Mouse (Mus musculus) brain, embryonic 14.5 days (tissue): ENCODE data around the gene Prrc2c.

Experiments used
- CTCF ChIP-seq: fragments of 200-500 bp; IDR thresholded peaks from 2 replicates; pipeline ENCODE4 v1.5.1; 2012; ENCODE audit warnings: inconsistent platforms, mild to moderate bottlenecking, moderate library complexity, borderline replicate concordance; ENCODE audit not compliant: insufficient read depth, insufficient read length; ENCODE audit errors: extremely low read depth
- POLR2A ChIP-seq: fragments of 200-500 bp; IDR thresholded peaks from 2 replicates; pipeline ENCODE4 v1.6.1; 2012; ENCODE audit warnings: mild to moderate bottlenecking, inconsistent platforms, borderline replicate concordance; ENCODE audit not compliant: poor library complexity, insufficient read depth, insufficient read length, severe bottlenecking; ENCODE audit errors: extremely low read depth

- TF ChIP-seq CTCF = no peak
- no peak for TF ChIP-seq POLR2A
These were observed 97.8 kb downstream of the Prrc2c start for GRCm38 (mm10) chr1:162642591-162642990.
